Mouse (Mus musculus) liver, embryonic 12.5 days (tissue): ENCODE results near the gene Nt5m. TPM values are rescaled to one million over a fixed set of nuclear protein-coding genes. Genes with fewer than 3 reads are reported as not detected.
A peak's percentile ranks its signal among the peaks of the same experiment; 100 is the strongest.

Experiments
- ATAC-seq: fragments of 200-750 bp; cut with Nextera tagmentation; 2 replicates; pipeline ENCODE4 v1.8.0; 2017; ENCODE audit warnings: moderate number of reproducible peaks, mild to moderate bottlenecking, moderate library complexity
- H3K27ac ChIP-seq: fragments of 300-500 bp; sonication (generic); 2 replicates; pipeline ENCODE4 v1.5.1; 2016; ENCODE audit warnings: mild to moderate bottlenecking
- H3K27me3 ChIP-seq: fragments of 300-500 bp; sonication (generic); replicated peaks from 2 replicates; pipeline ENCODE4 v1.6.1; 2016; ENCODE audit warnings: mild to moderate bottlenecking, moderate library complexity
- H3K36me3 ChIP-seq: fragments of 300-500 bp; sonication (generic); 2 replicates; pipeline ENCODE4 v1.6.1; 2016; ENCODE audit warnings: mild to moderate bottlenecking, moderate library complexity
- H3K4me1 ChIP-seq: fragments of 300-500 bp; sonication (generic); 2 replicates; pipeline ENCODE4 v1.6.1; 2016
- H3K4me2 ChIP-seq: fragments of 300-500 bp; sonication (generic); 2 replicates; pipeline ENCODE4 v1.6.1; 2016; ENCODE audit warnings: mild to moderate bottlenecking, moderate library complexity
- H3K4me3 ChIP-seq: fragments of 300-500 bp; sonication (generic); 2 replicates; pipeline ENCODE4 v1.5.1; 2016; ENCODE audit warnings: mild to moderate bottlenecking, moderate library complexity
- H3K9ac ChIP-seq: fragments of 300-500 bp; sonication (generic); 2 replicates; pipeline ENCODE4 v1.6.1; 2016; ENCODE audit warnings: mild to moderate bottlenecking, moderate library complexity
- H3K9me3 ChIP-seq: fragments of 300-500 bp; sonication (generic); replicated peaks from 2 replicates; pipeline ENCODE4 v1.6.1; 2016; ENCODE audit warnings: mild to moderate bottlenecking, moderate library complexity
- WGBS: fragments of 180-500 bp; shearing (Covaris S2); methylation state at CpG from one replicate; pipeline ENCODE4 v1.1.7; 2016; ENCODE audit not compliant: insufficient replicate concordance; 5-methylcytosine and 5-hydroxymethylcytosine counted together
- polyA plus RNA-seq: library from polyadenylated mRNA; unstranded; fragments of >200 nt; fragmentation: Nextera tagmentation; extraction: Ambion mirVana; gene quantifications from 2 replicates; pipeline ENCODE4 v1.2.1, GENCODE M21; 2016

The Nt5m gene
- polyA plus RNA-seq = 16.4 and 18.6 TPM in 2 replicates

GRCm38 (mm10) chr11:59839008-59839458 is at the start of gene Nt5m:
Nt5m (plus strand) TSS chr11:59839447.
- Histone ChIP-seq H3K27ac (peak within 1 kb of the TSS; percentile 95), H3K27me3 (no peaks in the 10 kb centered on the region), H3K9me3 (no peaks in the 10 kb centered on the region), H3K4me3 (peak within 1 kb of the TSS; percentile 95), H3K4me2 (peak within 1 kb of the TSS; percentile 79), H3K36me3 (peaks cover 36% of the 10 kb centered on the region), H3K9ac (peak within 1 kb of the TSS; percentile 93), H3K4me1 (peaks cover 23% of the 10 kb centered on the region)
- peak; percentile 95 for ATAC-seq
- WGBS = under 1% methylated on average over 24 of the region's 24 CpGs

- H3K27ac ChIP-seq = no peak overlapping the region
- ATAC-seq = no peak
- H3K4me3 ChIP-seq = no peak overlapping the region
- no peak overlapping the region for H3K9ac ChIP-seq
- 88% methylated on average over 6 of the region's 6 CpGs for WGBS
- H3K4me2 ChIP-seq = no peak overlapping the region
- H3K27me3 ChIP-seq = 0 out of 2 replicates have a peak, but pooled peaks cover 3% of the 10 kb centered on the region
- peaks cover 73% of the 10 kb centered on the region for H3K36me3 ChIP-seq
- H3K9me3 ChIP-seq = no peaks in the 10 kb centered on the region
- no peaks in the 10 kb centered on the region for H3K4me1 ChIP-seq
Observed at GRCm38 (mm10) chr11:59793390-59793789, 45.9 kb upstream of the Nt5m start.

GRCm38 (mm10) chr11:59800412-59800811 is 38.8 kb upstream of the Nt5m start:
- no peak for ATAC-seq
- no peak overlapping the region for H3K9ac ChIP-seq
- H3K27ac ChIP-seq = no peak overlapping the region
- no peaks in the 10 kb centered on the region for H3K27me3 ChIP-seq
- H3K9me3 ChIP-seq = no peaks in the 10 kb centered on the region
- H3K4me3 ChIP-seq = no peak overlapping the region
- peaks cover 99% of the 10 kb centered on the region for H3K36me3 ChIP-seq
- no peaks in the 10 kb centered on the region for H3K4me1 ChIP-seq
- no peak overlapping the region for H3K4me2 ChIP-seq
- 90% methylated on average over 10 of the region's 10 CpGs for WGBS

GRCm38 (mm10) chr11:59801881-59802280 is 37.4 kb upstream of the Nt5m start:
- Histone ChIP-seq H3K4me3 (no peak overlapping the region), H3K4me1 (no peaks in the 10 kb centered on the region), H3K9ac (no peak overlapping the region), H3K4me2 (no peak overlapping the region), H3K9me3 (no peaks in the 10 kb centered on the region), H3K27me3 (no peaks in the 10 kb centered on the region), H3K27ac (no peak overlapping the region), H3K36me3 (peaks cover 100% of the 10 kb centered on the region)
- ATAC-seq = no peak
- WGBS = 88% methylated on average over 8 of the region's 8 CpGs

GRCm38 (mm10) chr11:59803516-59803915 is 35.7 kb upstream of the Nt5m start:
- no peak overlapping the region for H3K4me3 ChIP-seq
- peaks cover 13% of the 10 kb centered on the region for H3K4me1 ChIP-seq
- H3K27me3 ChIP-seq = no peaks in the 10 kb centered on the region
- no peak overlapping the region for H3K9ac ChIP-seq
- no peak overlapping the region for H3K4me2 ChIP-seq
- no peaks in the 10 kb centered on the region for H3K9me3 ChIP-seq
- 82% methylated on average over 14 of the region's 14 CpGs for WGBS
- no peak overlapping the region for H3K27ac ChIP-seq
- no peak for ATAC-seq
- peaks cover 97% of the 10 kb centered on the region for H3K36me3 ChIP-seq

GRCm38 (mm10) chr11:59804409-59805110 is 34.7 kb upstream of the Nt5m start:
- peaks cover 86% of the 10 kb centered on the region for H3K36me3 ChIP-seq
- no peak for ATAC-seq

GRCm38 (mm10) chr11:59805256-59805655 is 34.0 kb upstream of the Nt5m start:
- Histone ChIP-seq H3K4me2 (no peak overlapping the region), H3K36me3 (peaks cover 79% of the 10 kb centered on the region), H3K4me3 (no peak overlapping the region), H3K9me3 (no peaks in the 10 kb centered on the region), H3K4me1 (peaks cover 22% of the 10 kb centered on the region), H3K9ac (no peak overlapping the region), H3K27ac (no peak overlapping the region), H3K27me3 (no peaks in the 10 kb centered on the region)
- WGBS = 85% methylated on average over 1 of the region's 1 CpGs
- ATAC-seq = no peak

More at GRCm38 (mm10) chr11:59804409-59805110, 34.7 kb upstream of the Nt5m start:
- Histone ChIP-seq H3K9ac (no peak overlapping the region), H3K4me3 (no peak overlapping the region), H3K4me2 (no peak overlapping the region), H3K9me3 (no peaks in the 10 kb centered on the region), H3K4me1 (peaks cover 22% of the 10 kb centered on the region), H3K27me3 (no peaks in the 10 kb centered on the region), H3K27ac (no peak overlapping the region)
- 86% methylated on average over 22 of the region's 22 CpGs for WGBS

- Histone ChIP-seq H3K9ac (no peak overlapping the region), H3K9me3 (no peaks in the 10 kb centered on the region), H3K27me3 (no peaks in the 10 kb centered on the region), H3K4me1 (peaks cover 25% of the 10 kb centered on the region), H3K4me2 (no peak overlapping the region), H3K27ac (no peak overlapping the region), H3K4me3 (no peak overlapping the region), H3K36me3 (peaks cover 75% of the 10 kb centered on the region)
- no peak for ATAC-seq
- 96% methylated on average over 2 of the region's 2 CpGs for WGBS
Observed at GRCm38 (mm10) chr11:59805656-59806055, 33.6 kb upstream of the Nt5m start.

- 64% methylated on average over 14 of the region's 14 CpGs for WGBS
- Histone ChIP-seq H3K4me2 (peak overlapping the region; percentile 95), H3K36me3 (peaks cover 48% of the 10 kb centered on the region), H3K4me3 (peak overlapping the region; percentile 87), H3K4me1 (peaks cover 35% of the 10 kb centered on the region), H3K9me3 (no peaks in the 10 kb centered on the region), H3K27ac (peak overlapping the region; percentile 94), H3K27me3 (no peaks in the 10 kb centered on the region), H3K9ac (peak overlapping the region; percentile 86)
- ATAC-seq = no peak
Observed at GRCm38 (mm10) chr11:59808170-59808960, 30.9 kb upstream of the Nt5m start.

- peaks cover 35% of the 10 kb centered on the region for H3K4me1 ChIP-seq
- peak; percentile 57 for ATAC-seq
- peak overlapping the region; percentile 95 for H3K4me2 ChIP-seq
- peak overlapping the region; percentile 94 for H3K27ac ChIP-seq
- H3K9ac ChIP-seq = peak overlapping the region; percentile 86
- H3K27me3 ChIP-seq = no peaks in the 10 kb centered on the region
- peaks cover 40% of the 10 kb centered on the region for H3K36me3 ChIP-seq
- WGBS = under 1% methylated on average over 15 of the region's 15 CpGs
- no peaks in the 10 kb centered on the region for H3K9me3 ChIP-seq
- H3K4me3 ChIP-seq = peak overlapping the region; percentile 87
Observed at GRCm38 (mm10) chr11:59809071-59809669, 30.1 kb upstream of the Nt5m start.

GRCm38 (mm10) chr11:59809670-59810474 is 29.4 kb upstream of the Nt5m start, which contains the start of gene Flcn:
Flcn (minus strand) TSS chr11:59810016.
- under 1% methylated on average over 52 of the region's 52 CpGs for WGBS
- Histone ChIP-seq H3K4me1 (peaks cover 35% of the 10 kb centered on the region), H3K27me3 (no peaks in the 10 kb centered on the region), H3K36me3 (peaks cover 33% of the 10 kb centered on the region), H3K9me3 (no peaks in the 10 kb centered on the region), H3K4me3 (peak within 1 kb of the TSS; percentile 87), H3K9ac (peak within 1 kb of the TSS; percentile 86), H3K4me2 (peak within 1 kb of the TSS; percentile 95), H3K27ac (peak within 1 kb of the TSS; percentile 94)
- ATAC-seq = peak; percentile 91
